Mouse (Mus musculus) spleen, postnatal 10 days (tissue): ENCODE data around the gene Gzmm.
A peak's percentile ranks its signal among the peaks of the same experiment; 100 is the strongest.
"Not testable (repeated sequence)": the region's sequence is repeated elsewhere in the genome, so short reads cannot be mapped to it uniquely, and the experiment has no call there.

ENCODE experiments used
- DNase-seq, 2 experiments: peaks; one replicate each; pipeline ENCODE4 v3.0.0; 2021 to 2022; ENCODE audit warnings: low spot score in 2 of 2

Gene Gzmm

GRCm38 (mm10) chr10:79701443-79702129 is 12.8 kb downstream of the Gzmm start:
- no peak for DNase-seq

- not testable (repeated sequence) for DNase-seq
These were observed 14.2 kb downstream of the Gzmm start for GRCm38 (mm10) chr10:79702970-79703369.

- DNase-seq: no peak
These were observed 14.7 kb downstream of the Gzmm start for GRCm38 (mm10) chr10:79703541-79703940.

- DNase-seq: peak; percentile 94 to 99
These were observed 15.5 kb downstream of the Gzmm start, which contains the start of gene Bsg for GRCm38 (mm10) chr10:79704065-79704969. Bsg (plus strand) TSS chr10:79704491.

GRCm38 (mm10) chr10:79704970-79705360 is 16.1 kb downstream of the Gzmm start:
- DNase-seq: peak; percentile 52 to 58

- peak; percentile 75 to 86 for DNase-seq
These were observed 17.1 kb downstream of the Gzmm start for GRCm38 (mm10) chr10:79705951-79706350.

GRCm38 (mm10) chr10:79706406-79707094 is 17.7 kb downstream of the Gzmm start:
- peak in 1 of 2 experiments; percentile 43 for DNase-seq

- DNase-seq: no peak
These were observed 18.3 kb downstream of the Gzmm start for GRCm38 (mm10) chr10:79707162-79707561.

- DNase-seq: no peak
These were observed 18.9 kb downstream of the Gzmm start for GRCm38 (mm10) chr10:79707759-79708158.

- DNase-seq: no peak
These were observed 19.8 kb downstream of the Gzmm start for GRCm38 (mm10) chr10:79708668-79709067.

GRCm38 (mm10) chr10:79709307-79709706 is 20.5 kb downstream of the Gzmm start:
- no peak for DNase-seq

GRCm38 (mm10) chr10:79712029-79712428 is 23.2 kb downstream of the Gzmm start:
- peak; percentile 50 to 51 for DNase-seq

GRCm38 (mm10) chr10:79712499-79713126 is 23.8 kb downstream of the Gzmm start:
- peak; percentile 95 to 97 for DNase-seq

GRCm38 (mm10) chr10:79713163-79713562 is 24.3 kb downstream of the Gzmm start:
- DNase-seq: no peak

GRCm38 (mm10) chr10:79714996-79715395 is 26.2 kb downstream of the Gzmm start:
- DNase-seq: peak in 1 of 2 experiments; percentile 37

- no peak for DNase-seq
These were observed 27.6 kb downstream of the Gzmm start, which contains the start of gene Hcn2 for GRCm38 (mm10) chr10:79716254-79716987. Hcn2 (plus strand) TSS chr10:79716634.

GRCm38 (mm10) chr10:79716988-79717355 is 28.2 kb downstream of the Gzmm start:
- DNase-seq: no peak

GRCm38 (mm10) chr10:79717640-79718357 is 29.0 kb downstream of the Gzmm start:
- peak; percentile 62 to 82 for DNase-seq

GRCm38 (mm10) chr10:79721089-79721488 is 32.3 kb downstream of the Gzmm start:
- no peak for DNase-seq

- DNase-seq: no peak
These were observed 34.2 kb downstream of the Gzmm start for GRCm38 (mm10) chr10:79723047-79723446.
